12 mouse cellular contexts compared by ENCODE assay signal in the genomic region with DNA sequence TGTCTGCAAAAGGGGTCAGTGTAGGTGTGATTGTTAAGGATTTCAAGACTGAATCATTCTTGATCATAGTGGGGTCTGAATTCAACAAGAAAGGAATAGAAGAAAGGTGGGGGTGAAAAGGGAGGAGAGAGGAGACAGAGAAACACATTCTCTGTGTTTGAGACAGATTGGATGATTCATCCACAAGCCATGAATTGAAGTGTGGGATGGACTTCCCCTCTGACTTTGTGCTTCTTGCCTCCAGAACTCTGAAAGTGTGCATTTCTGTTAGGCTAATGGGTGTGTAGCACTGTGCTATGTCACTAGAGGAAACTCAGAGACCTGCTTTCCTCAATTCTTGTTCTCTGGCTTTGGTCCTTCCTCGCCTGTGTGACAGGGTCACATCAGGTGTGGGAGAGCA. TPM values are rescaled to one million over a fixed set of nuclear protein-coding genes. Genes with fewer than 3 reads are reported as not detected.
DNase-seq lines count a peak whose midpoint lies in the region; ATAC-seq and TF ChIP-seq lines count a peak whose summit lies in the region.
"Had no signal": no experiment of that assay in that cellular context is flagged by ENCODE, and none has a peak within 500 bp of the region (broad histone marks: within the 10 kb centered on the region; RNA-seq: fewer than 3 reads in every experiment).

No protein-coding gene starts in this region.

- H3K27ac ChIP-seq in heart, postnatal 0 days (ENCODE audit: low read depth): peak overlapping the region; percentile 59; the same call in 1 of the 2 replicates
- peak overlapping the region; percentile 79 for H3K27ac ChIP-seq in limb, embryonic 12.5 days
- no peak overlapping the region for H3K27ac ChIP-seq in hindbrain, embryonic 11.5 days (ENCODE audit: low read depth, low read length)

- no peak for ATAC-seq in heart, postnatal 0 days (ENCODE audit: insufficient read depth, low read depth)
- no peak for ATAC-seq in limb, embryonic 12.5 days (ENCODE audit: insufficient number of reproducible peaks, insufficient read depth, low FRiP score, low TSS enrichment, low read depth)
- ATAC-seq in hindbrain, embryonic 11.5 days (ENCODE audit: low FRiP score): no peak
- ATAC-seq: forebrain, embryonic 16.5 days; liver, postnatal 0 days had no signal

- H3K4me3 ChIP-seq in heart, postnatal 0 days (ENCODE audit: low read depth, low read length): no peak overlapping the region
- no peak overlapping the region for H3K4me3 ChIP-seq in limb, embryonic 12.5 days (replicated peaks)
- no peak overlapping the region for H3K4me3 ChIP-seq in hindbrain, embryonic 11.5 days (ENCODE audit: low read depth, low read length)
- H3K4me3 ChIP-seq: midbrain, embryonic 12.5 days had no signal

- H3K4me2 ChIP-seq in heart, postnatal 0 days (ENCODE audit: low read depth, low read length): no peak overlapping the region
- H3K4me2 ChIP-seq in limb, embryonic 12.5 days: 0 out of 2 replicates have a peak overlapping the region, but pooled peaks have one; percentile 0
- H3K4me2 ChIP-seq in hindbrain, embryonic 11.5 days (replicated peaks; ENCODE audit: low read depth, low read length): no peak overlapping the region
- H3K4me2 ChIP-seq: midbrain, embryonic 12.5 days had no signal

- no peak for TF ChIP-seq CTCF in heart, postnatal 0 days (IDR thresholded peaks at IDR 0.05; ENCODE audit: low read depth)

- H3K36me3 ChIP-seq in heart, postnatal 0 days (replicated peaks; ENCODE audit: control insufficient read depth, insufficient read depth, low read length): no peaks in the 10 kb centered on the region
- no peaks in the 10 kb centered on the region for H3K36me3 ChIP-seq in limb, embryonic 12.5 days
- no peaks in the 10 kb centered on the region for H3K36me3 ChIP-seq in hindbrain, embryonic 11.5 days (ENCODE audit: control insufficient read depth, insufficient read depth, low read length)
- H3K36me3 ChIP-seq: midbrain, embryonic 12.5 days had no signal

- peaks cover 10% of the 10 kb centered on the region; the same call in 1 of the 2 replicates for H3K4me1 ChIP-seq in heart, postnatal 0 days (ENCODE audit: control insufficient read depth, insufficient read depth)
- peaks cover 65% of the 10 kb centered on the region for H3K4me1 ChIP-seq in limb, embryonic 12.5 days (replicated peaks)
- H3K4me1 ChIP-seq in hindbrain, embryonic 11.5 days (replicated peaks; ENCODE audit: control insufficient read depth, insufficient read depth, low read length): no peaks in the 10 kb centered on the region

- intact Hi-C loops in heart, postnatal 36 days (cut with DNase I): loop anchor here (5.0 to 10.0 kb wide), 3 partner anchors 111 to 339 kb away; no protein-coding TSS in a partner anchor

- H3K27me3 ChIP-seq in heart, postnatal 0 days (ENCODE audit: control insufficient read depth, insufficient read depth, low read length): no peaks in the 10 kb centered on the region
- H3K27me3 ChIP-seq in limb, embryonic 12.5 days: no peaks in the 10 kb centered on the region
- H3K27me3 ChIP-seq in hindbrain, embryonic 11.5 days (ENCODE audit: control insufficient read depth, insufficient read depth, low read length): no peaks in the 10 kb centered on the region; the same call in 1 of the 2 replicates

- 87% methylated on average over 1 of the region's 1 CpGs for WGBS in heart, postnatal 0 days
- WGBS in limb, embryonic 12.5 days: 71% methylated on average over 1 of the region's 1 CpGs
- 76% methylated on average over 1 of the region's 1 CpGs for WGBS in hindbrain, embryonic 11.5 days

- no peak overlapping the region for H3K9ac ChIP-seq in heart, postnatal 0 days (replicated peaks; ENCODE audit: low read depth, low read length)
- H3K9ac ChIP-seq in limb, embryonic 12.5 days (replicated peaks): no peak overlapping the region
- H3K9ac ChIP-seq in hindbrain, embryonic 11.5 days (ENCODE audit: low read depth, low read length): no peak overlapping the region
- H3K9ac ChIP-seq: liver, postnatal 0 days; midbrain, embryonic 12.5 days had no signal

- TF ChIP-seq EP300 in heart, postnatal 0 days (IDR thresholded peaks at IDR 0.05; ENCODE audit: low read depth): no peak

- H3K9me3 ChIP-seq in heart, postnatal 0 days (replicated peaks; ENCODE audit: control insufficient read depth, low read length): no peaks in the 10 kb centered on the region
- H3K9me3 ChIP-seq in limb, embryonic 12.5 days: no peaks in the 10 kb centered on the region
- no peaks in the 10 kb centered on the region for H3K9me3 ChIP-seq in hindbrain, embryonic 11.5 days (ENCODE audit: control insufficient read depth, low read length)
- H3K9me3 ChIP-seq: midbrain, embryonic 12.5 days had no signal

- no peak for DNase-seq in heart, postnatal 0 days (ENCODE audit: low spot score)
- no peak for DNase-seq in heart, postnatal 36 days
- DNase-seq in 3T3-L1 (ENCODE audit: low read depth, low spot score) (peak; percentile 84), NIH3T3 (ENCODE audit: low read depth) (peak; percentile 65)
- no peak for DNase-seq in hindbrain, embryonic 11.5 days (ENCODE audit: low spot score)
- DNase-seq in right cerebral cortex, postnatal 10 days (ENCODE audit: low spot score in 2 of 2): no peak
- DNase-seq: adrenal gland, postnatal 25 days; cerebellum, adult 11 months; liver, postnatal 0 days had no signal

RNA-seq across cellular contexts. Expression of a gene that starts 15.2 kb away (rescaled TPM):
- total RNA-seq in heart, postnatal 0 days (2014; rRNA removed; ENCODE audit: low replicate concordance): 6.7 and 13.2 TPM in 2 replicates
- polyA plus RNA-seq in heart, postnatal 0 days (2015; fragmentation: Nextera tagmentation; extraction: Ambion mirVana): 3.7 and 4.0 TPM in 2 replicates
- 1 to 10 TPM; 2.1 to 2.4 TPM for total RNA-seq in heart, postnatal 36 days (2021)
- 10.8 and 12.0 TPM in 2 replicates for polyA plus RNA-seq in limb, embryonic 12.5 days (2016; fragmentation: Nextera tagmentation; extraction: Ambion mirVana)
- 5.5 and 8.0 TPM in 2 replicates for polyA plus RNA-seq in hindbrain, embryonic 11.5 days (2014; fragmentation: Nextera tagmentation; extraction: Ambion mirVana)

Comparison
In these comparisons a context has a peak if more than half of its experiments do, and no peak if none do; other contexts are left out.
1. DNase-seq: peak in 3T3-L1 (single experiment) and NIH3T3 (single experiment); none in heart, postnatal 0 days (single experiment), heart, postnatal 36 days (0 of 2), hindbrain, embryonic 11.5 days (single experiment) and right cerebral cortex, postnatal 10 days (0 of 2).